Mouse (Mus musculus) cerebellum, postnatal 4 days (tissue): Measurements from ENCODE around the gene Kat6b.
"Not testable (repeated sequence)": the region's sequence is repeated elsewhere in the genome, so short reads cannot be mapped to it uniquely, and the experiment has no call there.

ENCODE experiments used
- DNase-seq, 2 experiments: peaks; one replicate each; pipeline ENCODE4 v3.0.0; 2022; ENCODE audit warnings: low spot score in 2 of 2, mixed read lengths in 1 of 2

Kat6b gene

DNA sequence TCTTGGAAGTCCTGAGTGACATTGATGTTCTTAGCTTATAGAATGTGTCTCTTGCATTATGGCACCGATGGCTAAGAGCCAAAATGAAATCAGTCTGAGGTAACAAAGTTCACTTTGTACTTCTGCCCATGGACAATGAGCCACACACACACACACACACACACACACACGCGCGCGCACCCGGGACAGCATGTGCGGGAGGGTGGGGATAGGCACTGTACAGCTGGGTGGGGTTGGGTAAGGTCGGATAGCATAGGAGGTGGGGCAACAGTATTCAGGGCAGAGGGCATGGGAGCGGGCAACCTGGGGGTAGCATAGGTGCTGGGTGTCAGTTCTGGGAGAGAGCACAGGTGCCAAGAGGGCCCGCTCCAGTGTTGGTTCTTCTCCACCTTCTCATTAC, 3.5 kb downstream of the Kat6b start:
- DNase-seq, result no peak

DNA sequence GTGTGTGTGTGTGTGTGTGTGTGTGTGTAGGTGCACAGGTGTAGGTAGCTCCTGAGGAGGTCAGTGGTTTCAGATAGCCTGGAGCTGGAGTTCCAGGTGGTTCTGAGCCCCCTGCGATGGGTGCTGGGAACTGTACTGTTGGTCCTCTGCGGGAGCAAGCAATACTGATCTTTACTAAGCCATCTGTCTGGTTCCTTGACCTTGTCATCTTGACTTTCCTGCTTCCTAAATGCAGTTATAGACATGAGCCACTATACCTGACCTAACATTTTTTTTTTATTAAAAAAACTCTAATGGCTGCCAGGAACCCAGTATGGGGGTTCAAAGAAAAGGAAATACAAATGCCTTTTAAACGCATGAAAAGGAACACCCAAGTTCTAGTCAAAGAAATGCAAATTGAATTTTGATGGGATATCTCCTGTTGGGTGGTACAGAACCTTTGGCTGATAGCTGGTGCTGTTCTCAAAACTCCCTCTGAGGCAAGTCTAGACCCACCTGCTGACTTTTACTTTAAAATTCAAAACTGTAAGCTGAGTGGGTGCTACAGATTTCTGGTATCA, 4.8 kb downstream of the Kat6b start:
- no peak for DNase-seq

DNA sequence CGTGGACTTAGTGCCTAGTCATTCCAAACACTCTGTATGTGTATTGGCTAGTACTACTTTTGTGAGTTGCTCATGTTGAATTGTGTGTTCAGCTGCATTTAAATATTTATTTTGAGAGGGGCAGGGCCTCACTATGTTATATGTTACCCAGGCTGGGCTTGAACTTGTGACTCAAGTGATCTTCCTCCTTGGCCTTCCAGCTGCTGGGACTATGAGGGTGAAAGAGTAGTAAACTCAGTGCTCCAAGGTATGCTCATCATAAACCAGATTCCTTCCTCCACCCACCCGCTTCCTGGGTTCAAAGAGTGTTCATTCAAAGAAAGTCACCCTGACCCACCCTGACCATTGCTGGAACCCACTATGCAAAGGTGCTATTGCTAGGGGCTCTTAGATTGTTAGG, 5.9 kb downstream of the Kat6b start:
- not testable (repeated sequence) for DNase-seq

DNA sequence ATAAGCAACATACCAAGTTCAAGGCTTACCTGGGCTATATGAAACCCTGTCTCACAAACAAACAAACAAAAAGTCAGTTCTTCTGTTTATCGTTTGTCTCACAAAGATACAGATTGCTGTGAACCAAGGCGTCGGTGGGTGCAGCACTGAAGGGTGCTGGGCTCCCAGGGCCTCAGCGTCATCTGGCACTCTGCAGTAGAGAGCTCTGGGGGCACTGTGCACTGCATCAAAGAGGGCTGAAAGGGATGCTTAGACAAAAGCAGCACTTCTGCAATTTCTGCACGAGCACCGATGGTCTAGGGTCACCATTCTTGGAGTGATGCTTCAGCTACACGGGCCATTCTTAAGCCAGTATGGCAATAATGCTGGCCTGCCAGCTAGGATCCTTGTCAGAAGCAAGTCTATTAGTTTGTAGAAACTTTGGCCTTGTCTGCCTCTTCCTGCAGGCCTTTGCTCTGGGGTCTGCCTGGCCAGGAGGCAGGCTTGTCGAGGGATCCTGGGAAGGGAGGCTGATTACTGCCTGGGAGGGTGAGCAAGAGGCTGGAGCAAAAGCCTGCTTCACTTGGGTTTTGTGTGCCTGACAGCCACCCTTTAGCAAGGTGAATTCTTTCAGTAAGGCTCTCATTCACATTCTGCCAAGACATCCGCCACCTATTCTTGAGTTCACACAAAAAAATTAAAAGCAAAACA, 7.3 kb downstream of the Kat6b start:
- not testable (repeated sequence) for DNase-seq

DNA sequence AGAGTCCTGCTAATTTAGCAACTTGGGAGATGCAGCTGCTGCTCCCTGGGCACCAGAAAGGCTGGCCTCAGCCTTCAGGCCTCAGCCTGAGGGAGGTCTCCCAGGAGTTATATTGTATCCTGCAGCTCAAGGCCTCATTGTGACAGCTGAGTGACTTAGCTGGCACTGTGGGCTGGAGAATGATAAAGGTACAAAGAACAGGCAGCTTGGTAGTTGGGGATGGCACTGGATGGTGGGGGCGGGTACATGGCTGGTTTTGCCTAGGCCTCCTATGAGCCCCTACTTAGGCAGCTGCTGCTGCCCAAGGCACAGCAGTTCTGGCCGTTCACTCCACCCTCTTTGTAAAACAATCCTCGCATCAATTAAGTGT, 7.9 kb downstream of the Kat6b start:
- no peak for DNase-seq

DNA sequence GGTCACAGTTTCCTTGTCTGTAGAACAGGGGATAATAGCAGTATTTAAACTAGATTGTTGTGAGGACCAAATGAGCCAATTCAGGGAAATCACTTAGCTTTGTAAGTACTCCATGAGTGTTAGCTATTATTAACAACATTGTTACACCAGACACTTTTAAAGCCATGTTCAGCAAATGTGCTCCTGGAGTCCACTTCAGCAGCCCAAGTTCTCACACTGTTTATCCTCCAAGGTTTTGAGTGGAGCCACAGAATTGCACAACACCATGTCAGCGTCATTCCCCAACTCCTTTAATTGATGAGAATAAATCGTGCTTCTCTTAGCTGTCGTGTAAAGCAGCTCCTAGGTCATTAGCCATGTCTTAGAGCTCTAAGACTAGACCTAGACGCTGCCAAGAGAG, 8.9 kb downstream of the Kat6b start:
- DNase-seq, result no peak

DNA sequence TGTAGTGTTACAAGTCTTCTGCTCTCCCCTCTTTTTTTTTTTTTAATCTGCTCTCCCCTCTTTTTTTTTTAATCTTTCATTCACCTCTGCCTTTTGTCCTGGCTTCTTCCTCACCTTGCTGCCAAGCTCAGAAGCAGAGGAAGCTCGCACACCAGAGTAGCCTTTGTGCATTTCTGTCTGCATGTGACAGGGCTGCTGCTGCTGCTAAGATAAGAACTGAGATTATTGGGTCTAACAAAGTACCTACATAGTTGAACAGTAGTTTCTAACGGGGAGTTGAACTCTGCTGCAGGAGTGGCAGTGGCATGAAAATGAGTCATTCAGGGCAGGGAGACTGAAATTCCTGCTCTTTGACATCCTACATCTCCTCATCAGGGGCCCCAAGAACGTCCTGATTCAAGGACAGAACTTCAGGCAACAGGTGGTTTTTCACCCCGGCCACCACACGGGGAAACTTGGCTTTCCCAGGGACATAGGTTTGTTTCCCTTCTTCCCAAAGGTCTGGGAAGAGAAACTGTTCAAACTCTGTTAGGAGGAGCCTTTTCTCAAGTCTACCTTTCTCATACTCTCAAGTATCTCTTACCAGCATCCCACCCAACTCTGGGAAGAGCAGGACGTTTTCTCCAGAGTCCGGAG, 17.2 kb downstream of the Kat6b start:
- DNase-seq, result peak in 1 of 2 experiments; percentile 8

DNA sequence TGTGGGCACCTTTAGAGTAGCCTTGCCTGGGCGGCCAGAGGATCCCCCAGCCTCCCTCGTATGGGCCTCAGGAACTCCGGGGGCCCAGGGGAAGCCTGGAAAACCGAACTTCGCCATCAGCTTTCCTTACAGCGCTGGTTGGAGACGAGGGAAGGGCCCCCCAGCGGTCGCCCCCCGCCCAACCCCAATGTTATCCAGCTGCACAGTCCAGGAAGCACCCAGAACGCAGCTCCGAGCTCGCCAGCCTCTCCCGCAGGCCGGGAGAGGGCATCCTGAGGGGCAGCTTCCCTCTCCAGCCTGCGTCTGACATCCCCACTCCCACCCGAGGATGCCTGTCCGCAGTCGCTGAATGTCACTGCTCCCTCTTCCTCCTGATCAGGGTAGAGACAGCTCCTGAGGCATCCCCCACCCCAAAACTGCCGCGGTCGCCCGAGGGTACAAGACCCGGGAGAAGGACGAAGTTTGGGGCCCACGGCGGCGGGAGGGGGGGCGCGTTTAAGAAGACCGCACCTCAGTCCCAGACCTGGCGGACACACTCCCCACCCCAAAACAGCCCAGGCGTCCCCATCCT, 17.9 kb downstream of the Kat6b start:
- DNase-seq, result peak; percentile 25 to 57

DNA sequence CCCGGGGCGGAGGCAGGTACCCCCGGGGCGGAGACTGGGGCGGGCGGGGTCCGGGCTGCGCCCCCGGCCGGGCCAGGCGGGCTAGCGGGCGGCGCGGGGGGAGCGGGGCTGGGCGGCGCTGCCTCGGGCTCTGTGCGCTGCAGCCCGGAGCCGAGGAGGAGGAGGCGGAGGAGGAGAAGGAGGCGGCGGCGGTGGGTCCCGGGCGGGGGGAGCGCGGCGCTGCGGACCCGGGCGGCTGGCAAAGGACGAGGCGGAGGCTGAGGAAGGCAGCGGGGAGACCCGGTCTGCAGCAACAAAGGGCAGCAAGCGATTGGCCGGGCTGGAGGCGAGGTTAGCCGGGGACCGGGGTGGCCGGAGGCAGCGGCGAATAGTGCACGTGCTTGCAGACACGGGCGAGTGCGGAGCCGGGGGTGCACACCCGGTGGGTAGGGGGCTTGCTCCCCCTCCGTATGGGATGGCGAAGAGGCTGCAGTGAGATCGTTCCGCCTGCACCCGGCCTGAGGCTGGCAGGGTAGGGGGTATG, 18.5 kb downstream of the Kat6b start:
- peak; percentile 54 to 84 for DNase-seq

DNA sequence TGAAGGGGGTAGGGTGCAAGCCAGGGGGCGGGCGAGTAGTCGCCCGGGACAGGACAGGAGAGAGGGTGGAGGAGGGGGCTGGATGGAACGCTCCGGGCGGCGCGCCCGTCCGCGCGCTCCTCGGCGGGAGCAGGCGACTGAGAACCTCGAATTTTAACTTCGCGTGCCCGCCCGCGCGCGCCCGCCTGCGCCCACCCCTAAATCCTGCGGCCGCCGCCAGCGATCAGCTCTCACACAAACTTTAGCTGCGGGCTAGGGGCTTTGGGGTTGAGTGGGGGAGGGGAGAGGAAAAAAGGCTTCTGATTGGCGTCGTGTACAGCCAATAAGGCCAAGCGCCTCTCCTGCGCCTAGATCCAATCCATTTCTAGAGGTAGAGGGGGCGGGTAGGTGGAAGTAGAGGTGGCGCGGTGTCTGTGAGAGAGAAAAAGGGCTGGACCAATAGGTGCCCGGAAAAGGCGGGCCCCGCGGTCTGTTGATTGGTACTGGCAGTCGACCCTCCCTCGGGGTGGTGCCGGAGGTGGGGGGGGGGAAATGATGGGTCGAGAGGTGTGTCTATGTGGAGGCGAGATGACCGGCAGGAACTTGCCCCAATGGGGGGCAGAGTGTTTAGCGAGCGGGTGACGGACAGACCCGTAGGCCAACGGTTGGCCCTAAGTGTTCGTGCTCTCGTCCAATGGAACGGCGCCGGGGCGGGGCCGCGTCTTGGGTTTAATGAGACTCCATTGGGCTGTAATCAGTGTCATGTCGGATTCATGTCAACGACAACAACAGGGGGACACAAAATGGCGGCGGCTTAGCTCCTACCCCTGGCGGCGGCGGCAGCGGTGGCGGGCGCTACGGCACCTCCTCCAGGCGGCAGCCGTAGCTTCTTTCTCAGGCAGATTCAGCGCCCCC, 19.2 kb downstream of the Kat6b start:
- DNase-seq, result peak; percentile 99 to 100

DNA sequence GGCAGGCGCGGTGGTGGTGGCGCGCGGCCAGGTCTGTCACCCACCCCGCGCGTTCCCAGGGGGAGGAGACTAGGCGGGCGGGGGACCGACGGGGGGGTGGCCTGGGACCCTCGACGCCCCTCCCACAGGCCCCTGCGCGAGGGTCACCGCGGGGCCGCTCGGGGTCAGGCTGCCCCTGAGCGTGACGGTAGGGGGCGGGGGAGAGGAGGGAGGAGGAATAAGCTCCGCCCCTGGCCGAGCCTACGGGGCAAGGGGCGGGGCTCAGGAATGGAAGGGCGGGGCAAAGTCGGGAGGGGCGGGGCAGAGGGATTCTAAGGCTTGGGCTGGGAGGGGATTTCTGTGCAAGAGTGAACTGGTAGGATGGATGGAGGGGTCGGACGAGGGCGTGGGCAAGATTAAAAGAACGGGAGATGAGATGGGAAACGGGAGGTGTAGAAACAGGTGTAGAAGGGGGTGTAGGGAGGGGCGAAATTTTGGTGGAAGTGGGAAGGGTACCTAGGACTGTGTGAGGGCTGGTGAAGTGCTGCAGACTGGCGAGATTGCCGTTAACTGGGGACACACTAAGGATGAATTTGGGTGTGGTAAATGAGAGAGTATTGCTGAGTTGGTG, 19.9 kb downstream of the Kat6b start:
- peak; percentile 73 to 87 for DNase-seq

DNA sequence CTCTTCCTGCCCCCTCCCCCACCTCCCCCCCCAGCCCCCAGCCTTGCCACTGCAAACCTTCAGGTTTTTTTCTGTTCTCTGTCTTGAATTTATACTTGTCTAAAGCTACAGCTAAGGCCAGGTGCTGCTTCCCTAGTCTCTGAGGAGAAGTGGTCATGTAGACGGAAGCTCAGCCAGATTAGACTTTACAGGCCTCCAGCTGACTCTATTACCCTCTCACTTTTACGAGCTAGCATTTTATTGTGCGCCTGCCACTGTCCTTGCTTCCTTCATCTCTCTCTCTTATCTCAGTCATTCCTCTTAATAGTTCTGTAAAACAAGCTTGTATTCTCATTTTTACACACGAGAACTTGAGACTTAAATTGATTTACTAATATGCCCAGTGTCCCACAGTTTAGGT, 23.8 kb downstream of the Kat6b start:
- DNase-seq, result no peak

DNA sequence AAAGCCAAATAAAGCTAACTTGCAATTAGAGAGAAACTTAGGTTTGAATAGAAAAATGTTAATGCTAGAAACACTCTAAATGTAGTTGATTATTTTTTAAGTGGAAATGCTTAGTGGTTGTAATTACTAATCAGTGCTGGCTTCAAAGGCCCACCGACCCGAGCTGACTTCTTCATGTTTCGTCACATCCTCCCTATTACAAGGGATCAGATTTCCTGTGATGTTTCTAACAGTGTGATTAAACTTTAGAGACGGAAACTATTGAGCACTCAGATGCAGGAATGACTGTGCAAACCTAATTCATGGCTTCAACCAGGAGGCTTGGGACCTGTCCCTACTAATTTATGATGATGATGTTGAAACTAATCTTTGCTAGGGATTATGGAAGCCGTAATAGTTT, 25.8 kb downstream of the Kat6b start:
- no peak for DNase-seq

DNA sequence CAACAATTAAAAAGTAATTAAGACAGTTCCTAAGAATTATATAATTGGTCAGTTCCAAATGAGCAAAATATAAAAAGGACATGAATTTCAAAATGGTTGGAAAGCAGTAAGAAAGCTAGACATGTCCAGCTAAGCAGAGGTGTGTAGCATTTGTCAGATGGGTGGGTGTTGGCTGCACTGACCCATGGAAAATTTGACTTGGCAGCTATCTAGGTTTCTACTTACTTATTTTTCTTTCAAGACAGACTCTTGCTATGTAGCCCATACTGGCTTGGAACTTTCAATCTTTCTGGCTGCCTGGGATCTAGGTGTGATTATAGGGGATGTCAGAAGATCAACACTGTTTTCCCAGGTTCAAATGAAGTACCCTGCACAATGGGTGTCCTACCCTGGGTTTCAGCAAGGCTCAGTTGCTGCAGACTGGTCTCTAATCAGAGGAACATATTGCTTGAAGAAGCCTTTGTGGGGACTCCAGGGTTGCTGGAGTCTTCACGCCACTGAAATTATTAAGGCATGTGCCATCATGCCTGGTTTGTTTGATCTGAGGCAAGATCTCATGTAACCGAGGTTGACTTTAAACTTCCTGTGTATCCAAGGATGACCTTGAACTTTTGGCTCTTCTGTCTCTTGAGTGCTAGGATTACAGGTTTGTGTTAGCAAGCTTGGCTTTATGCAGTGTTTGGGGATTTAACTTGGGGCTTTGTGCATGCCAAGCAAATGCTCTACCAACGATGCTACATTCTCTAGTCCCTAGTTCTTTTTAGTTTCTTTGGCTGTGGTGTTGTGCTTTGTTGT, 28.1 kb downstream of the Kat6b start:
- DNase-seq, result no peak

DNA sequence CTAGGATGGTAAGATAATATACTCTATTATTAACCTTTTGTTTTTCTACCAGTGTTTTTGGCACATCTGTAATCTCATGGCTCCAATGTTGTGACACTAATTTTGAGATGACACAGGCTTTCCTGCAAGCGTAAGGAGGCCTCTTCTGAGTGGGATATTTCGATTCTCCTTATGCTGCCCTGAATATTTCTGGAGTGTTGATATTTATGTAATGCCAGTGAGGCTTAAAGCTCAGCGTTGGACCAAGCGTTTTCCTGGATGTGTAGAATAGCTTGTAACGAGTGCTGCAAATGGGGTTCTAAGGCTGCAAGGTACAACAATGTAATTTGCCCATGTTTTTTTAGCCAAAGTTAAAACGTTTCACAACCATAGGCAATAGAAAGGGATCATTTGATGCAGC, 30.2 kb downstream of the Kat6b start:
- DNase-seq, result no peak

DNA sequence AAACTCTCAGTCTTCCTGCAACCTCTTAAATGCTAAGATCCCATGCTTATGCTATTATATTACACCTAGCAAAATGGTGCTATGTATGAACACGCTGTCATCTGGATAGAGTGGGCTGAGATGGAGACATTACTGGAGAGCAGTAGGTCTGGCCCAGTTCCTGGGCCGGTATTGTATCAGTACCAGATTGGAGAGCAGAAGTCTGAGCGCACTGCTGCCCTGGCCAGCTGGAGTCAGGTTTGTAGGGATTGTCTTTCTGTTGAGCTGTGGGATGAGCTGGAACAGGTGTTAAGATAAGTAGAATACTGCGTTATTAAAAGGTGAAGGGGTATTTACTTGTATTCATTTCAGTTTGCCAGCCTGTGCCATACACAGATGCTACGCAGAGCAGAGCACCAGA, 34.3 kb downstream of the Kat6b start:
- DNase-seq, result no peak

DNA sequence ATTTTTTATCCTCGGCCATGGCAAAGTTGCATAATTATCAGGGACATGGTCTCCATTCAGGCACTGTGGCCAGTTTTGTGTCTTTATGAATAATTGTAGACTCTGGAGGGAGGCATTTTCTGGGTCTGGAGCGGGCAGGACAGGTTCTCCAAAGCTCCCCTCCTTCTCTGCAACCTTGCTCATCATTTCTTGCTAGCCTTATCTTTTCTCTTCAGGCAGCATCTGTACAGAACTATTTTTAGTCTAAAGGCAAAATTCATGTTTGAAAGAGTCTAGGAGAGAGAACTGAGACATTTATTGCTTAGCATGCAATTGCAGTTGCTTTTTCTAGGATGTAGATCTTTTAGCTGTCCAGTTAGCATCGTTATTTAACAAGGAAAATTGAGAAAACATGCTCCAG, 38.1 kb downstream of the Kat6b start:
- DNase-seq, result no peak

DNA sequence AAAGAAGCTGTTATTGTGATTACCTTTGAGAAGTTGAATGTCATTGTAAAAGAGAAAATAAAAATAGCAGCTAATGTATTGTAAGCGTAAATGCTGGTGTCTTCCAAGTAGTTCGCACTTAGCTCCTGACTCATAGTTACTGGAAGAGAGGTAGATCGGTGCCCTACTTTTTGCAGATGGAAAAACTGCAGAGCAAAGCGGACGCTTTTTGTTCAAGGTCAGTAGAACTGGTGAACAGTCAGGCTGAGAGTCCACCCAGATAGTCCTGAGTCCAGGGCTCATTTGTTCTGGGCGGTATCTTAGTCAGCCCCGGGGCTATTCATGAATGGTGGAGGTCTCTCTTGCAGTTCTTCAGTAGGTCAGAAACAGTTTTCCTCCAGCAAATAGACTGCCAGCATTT, 39.3 kb downstream of the Kat6b start:
- no peak for DNase-seq

DNA sequence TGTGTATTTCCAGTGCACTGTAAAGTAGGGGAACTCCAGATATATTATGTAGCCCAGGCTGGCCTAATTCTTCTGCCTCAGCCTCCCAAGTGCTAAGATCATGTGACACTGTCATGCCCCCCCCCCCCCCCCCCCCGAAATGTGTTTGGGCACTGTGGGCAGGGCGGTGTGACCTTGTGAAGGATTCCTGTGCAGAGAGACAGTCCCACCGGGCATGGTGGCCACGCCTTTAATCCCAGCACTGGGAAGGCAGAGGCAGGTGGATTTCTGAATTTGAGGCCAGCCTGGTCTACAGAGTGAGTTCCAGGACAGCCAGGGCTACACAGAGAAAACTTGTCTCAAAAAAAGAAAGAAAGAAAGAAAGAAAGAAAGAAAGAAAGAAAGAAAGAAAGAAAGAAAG, 40.3 kb downstream of the Kat6b start:
- DNase-seq, result not testable (repeated sequence)

DNA sequence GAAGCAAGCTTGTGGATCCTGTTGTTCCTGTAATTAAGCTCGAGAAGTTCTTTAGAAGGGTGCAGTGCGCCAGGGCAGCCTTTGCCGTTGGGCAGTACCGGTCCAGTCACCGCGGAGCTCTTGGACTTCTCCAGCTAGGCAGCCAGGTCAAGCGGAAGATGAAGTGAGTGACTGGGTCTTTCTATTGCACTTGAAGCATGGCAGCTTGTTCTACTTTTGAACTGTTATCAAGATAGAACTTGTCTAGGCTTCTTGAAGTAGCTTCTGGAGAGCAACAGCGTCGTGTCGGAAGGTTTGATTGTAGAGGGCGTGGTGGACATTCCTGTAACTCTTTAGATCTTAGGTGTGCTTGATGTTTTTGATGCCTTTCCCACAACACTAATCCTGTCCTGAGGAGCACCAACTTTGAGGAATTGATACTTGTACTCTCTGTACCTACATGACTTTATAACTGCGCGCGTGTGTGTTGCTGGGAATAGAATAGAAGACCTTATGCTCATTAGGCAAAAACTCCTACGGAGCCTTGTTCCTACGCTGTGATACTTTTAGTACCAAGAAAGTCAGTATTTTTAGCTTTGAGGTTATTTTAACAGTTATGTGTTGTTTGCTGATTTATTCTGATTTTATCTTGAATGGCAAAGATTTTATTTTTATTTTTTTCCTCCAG, 41.2 kb downstream of the Kat6b start:
- DNase-seq, result no peak
